Mouse (Mus musculus) MEL (cell line): Measurements from ENCODE around the gene C8a. TPM values are rescaled to one million over a fixed set of nuclear protein-coding genes. Genes with fewer than 3 reads are reported as not detected.

Source experiments
- DNase-seq: peaks from one replicate; pipeline ENCODE4 v3.0.0; 2011; ENCODE audit warnings: low read depth, low spot score
- H3K27ac ChIP-seq: 2 replicates; pipeline ENCODE4 v1.5.1; 2012; ENCODE audit warnings: low read depth, mild to moderate bottlenecking, control low read depth, low read length, moderate library complexity; ENCODE audit not compliant: control insufficient read depth
- H3K27me3 ChIP-seq, 2 experiments: fragments of 150-350 bp in 1 of 2; sonication (generic) in 1 of 2; 2 replicates each; pipeline ENCODE4 v1.6.1; 2012; ENCODE audit warnings: low read length in 2 of 2, mild to moderate bottlenecking in 2 of 2, improper control_type of control experiment in 1 of 2, moderate library complexity in 1 of 2; ENCODE audit not compliant: insufficient read depth in 2 of 2, control insufficient read depth in 1 of 2
- H3K36me3 ChIP-seq, 2 experiments: 2 replicates each; pipeline ENCODE4 v1.6.1; 2012 to 2014; ENCODE audit warnings: low read length in 2 of 2, improper control_type of control experiment in 1 of 2, inconsistent platforms in 1 of 2, mild to moderate bottlenecking in 1 of 2; ENCODE audit not compliant: insufficient read depth in 2 of 2, control insufficient read depth in 1 of 2
- H3K4me1 ChIP-seq, 2 experiments: fragments of 150-350 bp in 1 of 2; sonication (generic) in 1 of 2; 2 replicates each; pipeline ENCODE4 v1.6.1; 2012; ENCODE audit warnings: low read length in 2 of 2, improper control_type of control experiment in 1 of 2, mild to moderate bottlenecking in 1 of 2; ENCODE audit not compliant: insufficient read depth in 2 of 2, control insufficient read depth in 1 of 2
- H3K4me3 ChIP-seq, 2 experiments: fragments of 150-350 bp in 1 of 2; sonication (generic) in 1 of 2; 2 replicates each; pipeline ENCODE4 v1.5.1; 2012; ENCODE audit warnings: low read depth in 2 of 2, low read length in 2 of 2, mild to moderate bottlenecking in 2 of 2, moderate library complexity in 2 of 2, control low read depth in 1 of 2, improper control_type of control experiment in 1 of 2; ENCODE audit not compliant: control insufficient read depth in 1 of 2, insufficient read depth in 1 of 2
- H3K79me2 ChIP-seq: 2 replicates; pipeline ENCODE4 v1.6.1; 2012; ENCODE audit warnings: mild to moderate bottlenecking, low read length, moderate library complexity; ENCODE audit not compliant: control insufficient read depth, poor library complexity, insufficient read depth
- H3K9ac ChIP-seq: 2 replicates; pipeline ENCODE4 v1.6.1; 2012; ENCODE audit warnings: low read depth, mild to moderate bottlenecking, control low read depth, low read length, moderate library complexity; ENCODE audit not compliant: control insufficient read depth, poor library complexity, severe bottlenecking
- H3K9me3 ChIP-seq: fragments of 150-350 bp; sonication (generic); replicated peaks from 2 replicates; pipeline ENCODE4 v1.6.1; 2012; ENCODE audit warnings: mild to moderate bottlenecking, low read length, improper control_type of control experiment, moderate library complexity; ENCODE audit not compliant: insufficient read depth
- BHLHE40 ChIP-seq: IDR thresholded peaks from 2 replicates; pipeline ENCODE4 v1.6.1; 2012; ENCODE audit warnings: low read depth, mild to moderate bottlenecking, inconsistent platforms, low read length, improper control_type of control experiment, borderline replicate concordance
- CTCF ChIP-seq, 3 experiments: IDR thresholded peaks in 2 of 3; conservative IDR thresholded peaks in 1 of 3; 2 replicates each; pipeline ENCODE4 v1.5.1; 2011 to 2012; ENCODE audit warnings: low read length in 3 of 3, low read depth in 2 of 3, mild to moderate bottlenecking in 2 of 3, improper control_type of control experiment in 1 of 3, inconsistent platforms in 1 of 3, mixed read lengths in 1 of 3, moderate library complexity in 1 of 3; ENCODE audit not compliant: control insufficient read depth in 1 of 3, insufficient read depth in 1 of 3, poor library complexity in 1 of 3, severe bottlenecking in 1 of 3
- GABPA ChIP-seq: IDR thresholded peaks from 2 replicates; pipeline ENCODE4 v1.6.1; 2012; ENCODE audit warnings: low read depth, mild to moderate bottlenecking, inconsistent platforms, low read length, improper control_type of control experiment, moderate library complexity
- HCFC1 ChIP-seq: IDR thresholded peaks from 2 replicates; pipeline ENCODE4 v1.6.1; 2012; ENCODE audit warnings: low read depth, mild to moderate bottlenecking, inconsistent platforms, low read length, improper control_type of control experiment, moderate library complexity
- JUND ChIP-seq: IDR thresholded peaks from 2 replicates; pipeline ENCODE4 v1.6.1; 2011; ENCODE audit warnings: low read depth, mild to moderate bottlenecking, improper control_type of control experiment, low read length
- KAT2A ChIP-seq: conservative IDR thresholded peaks from 2 replicates; pipeline ENCODE4 v1.6.1; 2012; ENCODE audit warnings: low read depth, low read length, improper control_type of control experiment, inconsistent platforms
- MAFK ChIP-seq: IDR thresholded peaks from 2 replicates; pipeline ENCODE4 v1.6.1; 2011; ENCODE audit warnings: low read depth, mild to moderate bottlenecking, low read length, improper control_type of control experiment, borderline replicate concordance
- MAZ ChIP-seq: IDR thresholded peaks from 2 replicates; pipeline ENCODE4 v1.6.1; 2012; ENCODE audit warnings: low read depth, mild to moderate bottlenecking, inconsistent platforms, low read length, improper control_type of control experiment
- MEF2A ChIP-seq: IDR thresholded peaks from 2 replicates; pipeline ENCODE4 v1.6.1; 2014; ENCODE audit warnings: low read depth, mild to moderate bottlenecking, inconsistent platforms, low read length, improper control_type of control experiment; ENCODE audit not compliant: poor library complexity, insufficient replicate concordance, severe bottlenecking; ENCODE audit errors: extremely low read depth
- MYB ChIP-seq: IDR thresholded peaks from 2 replicates; pipeline ENCODE4 v1.6.1; 2011; ENCODE audit warnings: mild to moderate bottlenecking, low read depth, low read length, improper control_type of control experiment
- NELFE ChIP-seq: IDR thresholded peaks from 2 replicates; pipeline ENCODE4 v1.6.1; 2011; ENCODE audit warnings: low read depth, low read length, improper control_type of control experiment
- POLR2AphosphoS2 ChIP-seq: IDR thresholded peaks from 2 replicates; pipeline ENCODE4 v1.6.1; 2011; ENCODE audit warnings: low read length, improper control_type of control experiment
- SMC3 ChIP-seq: IDR thresholded peaks from 2 replicates; pipeline ENCODE4 v1.6.1; 2011; ENCODE audit warnings: low read depth, low read length, improper control_type of control experiment
- TCF12 ChIP-seq: IDR thresholded peaks from 2 replicates; pipeline ENCODE4 v1.6.1; 2014; ENCODE audit warnings: low read depth, mild to moderate bottlenecking, inconsistent platforms, low read length, improper control_type of control experiment, moderate library complexity
- UBTF ChIP-seq: IDR thresholded peaks from 2 replicates; pipeline ENCODE4 v1.6.1; 2012; ENCODE audit warnings: low read depth, mild to moderate bottlenecking, inconsistent platforms, low read length, improper control_type of control experiment, moderate library complexity, borderline replicate concordance; ENCODE audit not compliant: insufficient read depth
- USF1 ChIP-seq: IDR thresholded peaks from 2 replicates; pipeline ENCODE4 v1.6.1; 2014; ENCODE audit warnings: low read depth, mild to moderate bottlenecking, inconsistent platforms, low read length, improper control_type of control experiment, moderate library complexity
- ZNF384 ChIP-seq: IDR thresholded peaks from 2 replicates; pipeline ENCODE4 v1.6.1; 2012; ENCODE audit warnings: low read depth, mild to moderate bottlenecking, inconsistent platforms, low read length, improper control_type of control experiment
- polyA plus RNA-seq, 2 experiments: library from polyadenylated mRNA; stranded (reverse) in 1 of 2; unstranded in 1 of 2; fragments of >175 nt in 1 of 2; fragments of >200 nt in 1 of 2; gene quantifications; 2 replicates each; pipeline versions ENCODE4 v1.2.1 to v1.2.4; 2012; ENCODE audit warnings: low replicate concordance in 2 of 2, low read depth in 1 of 2; ENCODE audit not compliant: insufficient read length in 2 of 2, insufficient read depth in 1 of 2, missing spikeins in 1 of 2
- total RNA-seq: library from RNA; depleted of rRNA; stranded (reverse); fragments of 300-350 nt; gene quantifications from 2 replicates; pipeline ENCODE4 v1.2.3, GENCODE M21; 2012

The C8a gene
- total and polyA plus RNA-seq, 3 experiments, result not detected

DNA sequence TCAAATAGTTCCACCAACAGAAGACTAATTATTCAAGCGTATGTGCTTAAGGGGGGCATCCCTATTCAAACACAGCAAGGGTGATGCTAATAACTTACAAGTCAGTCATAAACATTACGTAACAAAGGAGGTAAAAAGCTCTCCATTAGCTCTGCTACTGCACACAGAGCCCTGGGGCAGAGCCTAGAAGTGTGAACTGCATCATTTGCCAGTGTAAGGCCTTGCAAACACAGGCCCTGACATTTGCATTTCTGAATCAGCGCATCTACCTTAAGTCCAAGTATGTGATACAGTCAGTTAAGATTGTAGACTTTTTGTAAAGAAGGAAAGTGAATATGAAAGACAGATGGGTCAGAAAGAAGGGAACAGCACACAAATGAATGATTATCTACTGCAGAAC lies 94.8 kb downstream of the C8a start:
- H3K4me1 ChIP-seq, result no peaks in the 10 kb centered on the region
- H3K27me3 ChIP-seq, result no peaks in the 10 kb centered on the region
- no peak for TF ChIP-seq MEF2A
- TF ChIP-seq USF1, result no peak
- TF ChIP-seq MAFK, result no peak
- TF ChIP-seq SMC3, result no peak
- TF ChIP-seq UBTF, result no peak
- TF ChIP-seq POLR2AphosphoS2, result no peak
- no peak for TF ChIP-seq ZNF384
- no peaks in the 10 kb centered on the region for H3K9me3 ChIP-seq
- no peak overlapping the region for H3K9ac ChIP-seq
- H3K27ac ChIP-seq, result no peak overlapping the region
- H3K36me3 ChIP-seq, result no peaks in the 10 kb centered on the region
- H3K79me2 ChIP-seq, result no peaks in the 10 kb centered on the region
- no peak for DNase-seq
- no peak overlapping the region for H3K4me3 ChIP-seq

DNA sequence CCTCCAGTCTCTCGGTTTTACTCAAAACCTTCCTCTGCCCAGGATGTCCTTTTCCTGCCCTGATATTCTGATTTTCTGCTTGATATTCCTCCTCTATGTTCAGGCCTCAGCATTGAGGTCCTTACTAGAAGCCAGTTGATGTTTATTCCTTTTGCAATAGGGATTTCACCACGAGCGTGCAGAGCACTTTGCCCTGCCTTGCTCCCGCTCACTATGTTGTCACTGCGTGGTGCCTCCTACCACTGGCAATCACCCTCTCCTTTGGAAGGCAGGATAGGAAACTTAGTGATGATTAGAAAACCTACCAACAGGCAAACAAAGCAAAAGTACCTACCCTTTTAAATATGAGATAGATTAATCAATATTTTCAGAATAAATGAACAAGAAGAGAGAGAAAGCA lies 96.7 kb downstream of the C8a start:
- no peaks in the 10 kb centered on the region for H3K4me1 ChIP-seq
- TF ChIP-seq MYB (no peak), TCF12 (no peak), HCFC1 (no peak), KAT2A (no peak), JUND (no peak), NELFE (no peak), GABPA (no peak)
- H3K27me3 ChIP-seq, result no peaks in the 10 kb centered on the region
- no peaks in the 10 kb centered on the region for H3K79me2 ChIP-seq
- H3K4me3 ChIP-seq, result no peak overlapping the region
- DNase-seq, result no peak
- no peak overlapping the region for H3K9ac ChIP-seq
- no peaks in the 10 kb centered on the region for H3K36me3 ChIP-seq
- no peaks in the 10 kb centered on the region for H3K9me3 ChIP-seq
- no peak overlapping the region for H3K27ac ChIP-seq

DNA sequence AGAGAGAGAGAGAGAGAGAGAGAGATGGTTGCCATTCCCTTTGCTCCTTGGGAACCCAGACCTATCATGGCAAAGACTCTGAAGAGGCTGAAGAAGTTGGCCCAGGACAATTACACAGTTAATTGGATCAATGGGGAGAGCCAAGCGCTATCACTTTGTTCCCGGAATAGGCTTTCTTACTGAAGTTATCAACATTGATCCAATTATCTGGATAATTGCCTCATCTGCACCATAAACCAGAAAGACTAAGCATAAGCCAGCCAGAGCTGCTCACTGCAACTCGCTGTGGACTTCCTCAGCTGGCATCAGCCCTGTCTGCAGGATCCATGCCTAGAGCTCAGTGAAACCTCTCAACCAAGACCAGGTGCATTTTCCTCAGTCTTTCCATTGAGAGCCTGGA lies 100.6 kb downstream of the C8a start:
- Histone ChIP-seq H3K4me3 (no peak overlapping the region), H3K27me3 (no peaks in the 10 kb centered on the region), H3K27ac (no peak overlapping the region), H3K36me3 (no peaks in the 10 kb centered on the region), H3K9ac (no peak overlapping the region)
- DNase-seq, result no peak
- TF ChIP-seq MAZ (no peak), HCFC1 (no peak), BHLHE40 (no peak), GABPA (no peak), CTCF (IDR thresholded peaks at IDR 0.05 in 2 of 3, conservative IDR thresholded peaks at IDR 0.05 in 1 of 3; ENCODE audit: control insufficient read depth in 1 of 3, insufficient read depth in 1 of 3, low read depth in 2 of 3, low read length in 3 of 3, poor library complexity in 1 of 3, severe bottlenecking in 1 of 3) (no peak)
- TF ChIP-seq, all 39 proteins: peak for 0
- Histone ChIP-seq H3K9me3 (no peaks in the 10 kb centered on the region), H3K4me1 (no peaks in the 10 kb centered on the region), H3K79me2 (no peaks in the 10 kb centered on the region)
